Comparison of ENCODE assay signal across 8 mouse cellular contexts in the genomic region with DNA sequence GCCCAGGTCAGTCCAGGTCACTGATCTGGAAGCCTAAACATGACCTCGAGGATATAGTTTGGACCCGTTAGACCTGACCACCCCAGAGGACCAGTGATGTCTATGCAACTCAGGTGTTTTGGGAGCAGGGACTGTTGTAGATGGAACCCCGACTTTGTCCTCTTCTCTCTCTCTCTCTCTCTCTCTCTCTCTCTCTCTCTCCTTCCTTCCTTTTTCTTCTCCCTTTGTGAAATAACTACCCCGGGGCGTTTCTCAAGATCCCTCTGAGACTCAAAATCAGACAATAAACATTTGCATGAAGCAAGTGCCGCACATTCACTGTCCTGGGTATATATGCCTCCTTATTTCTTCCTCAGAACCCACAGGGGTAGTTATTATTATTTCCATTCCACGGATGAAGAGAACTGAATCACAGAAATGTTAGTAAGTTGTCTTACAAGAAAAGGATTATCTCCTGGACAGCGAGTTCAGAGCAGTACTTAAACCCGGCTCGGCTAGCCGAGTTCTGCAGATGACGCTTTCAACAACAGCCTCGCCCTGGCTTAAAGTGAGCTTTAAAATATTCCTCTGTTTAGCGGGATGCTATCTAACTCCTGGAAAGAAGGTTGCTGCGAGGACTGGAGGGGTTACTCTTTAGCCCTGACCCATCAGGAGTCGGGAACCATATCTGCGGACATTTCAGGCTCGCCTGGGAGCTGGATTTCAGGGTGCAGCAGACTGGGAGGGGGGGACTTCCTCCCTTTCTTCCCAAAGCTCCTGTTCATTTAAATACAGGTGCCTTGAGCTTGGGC. TPM values are rescaled to one million over a fixed set of nuclear protein-coding genes. Genes with fewer than 3 reads are reported as not detected.
DNase-seq lines count a peak whose midpoint lies in the region; ATAC-seq and TF ChIP-seq lines count a peak whose summit lies in the region.

No protein-coding gene starts in this region.

- no peak overlapping the region for H3K9ac ChIP-seq in lung, embryonic 16.5 days (ENCODE audit: low read length)
- H3K9ac ChIP-seq in forebrain, embryonic 11.5 days (ENCODE audit: low read length): no peak overlapping the region
- peak overlapping the region; percentile 62; the same call in 1 of the 2 replicates for H3K9ac ChIP-seq in limb, embryonic 13.5 days

- WGBS in lung, embryonic 16.5 days: 6% methylated on average over 18 of the region's 18 CpGs
- WGBS in lung, adult 2 months: 5% methylated on average over 18 of the region's 18 CpGs
- 6% methylated on average over 18 of the region's 18 CpGs for WGBS in forebrain, embryonic 11.5 days
- WGBS in limb, embryonic 13.5 days: 6% methylated on average over 18 of the region's 18 CpGs
- 8% methylated on average over 18 of the region's 18 CpGs for WGBS in small intestine, adult 2 months

- TF ChIP-seq CTCF in lung, adult 2 months (IDR thresholded peaks at IDR 0.05; ENCODE audit: insufficient read depth, low read length): no peak
- TF ChIP-seq CTCF in small intestine, adult 2 months (IDR thresholded peaks at IDR 0.05; ENCODE audit: extremely low read depth, insufficient read length, insufficient replicate concordance, low read depth, low read length): no peak

- peaks cover 24% of the 10 kb centered on the region for H3K4me1 ChIP-seq in lung, embryonic 16.5 days (replicated peaks; ENCODE audit: control insufficient read depth, insufficient read depth, low read length)
- peaks cover 15% of the 10 kb centered on the region for H3K4me1 ChIP-seq in lung, adult 2 months (ENCODE audit: control insufficient read depth, insufficient read depth, low read length)
- H3K4me1 ChIP-seq in forebrain, embryonic 11.5 days (replicated peaks; ENCODE audit: control insufficient read depth, insufficient read depth, low read length): peaks cover 21% of the 10 kb centered on the region
- peaks cover 55% of the 10 kb centered on the region for H3K4me1 ChIP-seq in limb, embryonic 13.5 days
- peaks cover 14% of the 10 kb centered on the region for H3K4me1 ChIP-seq in small intestine, adult 2 months (ENCODE audit: control insufficient read depth, insufficient read depth, insufficient read length, low read length)

- H3K36me3 ChIP-seq in lung, embryonic 16.5 days (ENCODE audit: control insufficient read depth, insufficient read depth, low read length): no peaks in the 10 kb centered on the region
- H3K36me3 ChIP-seq in forebrain, embryonic 11.5 days (ENCODE audit: control insufficient read depth, insufficient read depth, low read length): no peaks in the 10 kb centered on the region
- no peaks in the 10 kb centered on the region for H3K36me3 ChIP-seq in limb, embryonic 13.5 days
- no peaks in the 10 kb centered on the region for H3K36me3 ChIP-seq in small intestine, adult 2 months (ENCODE audit: control insufficient read depth, insufficient read depth, low read length)

- H3K27me3 ChIP-seq in lung, embryonic 16.5 days (ENCODE audit: control insufficient read depth, insufficient read depth, low read depth, low read length): peaks cover 82% of the 10 kb centered on the region
- peaks cover 67% of the 10 kb centered on the region for H3K27me3 ChIP-seq in forebrain, embryonic 11.5 days (ENCODE audit: control insufficient read depth, insufficient read depth, low read length)
- peaks cover 82% of the 10 kb centered on the region for H3K27me3 ChIP-seq in limb, embryonic 13.5 days
- H3K27me3 ChIP-seq in small intestine, adult 2 months (ENCODE audit: control insufficient read depth, insufficient read depth, low read length): peaks cover 66% of the 10 kb centered on the region

- peak overlapping the region; percentile 54 for H3K4me3 ChIP-seq in lung, embryonic 16.5 days (ENCODE audit: low read length)
- no peak overlapping the region for H3K4me3 ChIP-seq in lung, adult 2 months (replicated peaks; ENCODE audit: extremely low read depth, low read depth, low read length)
- H3K4me3 ChIP-seq in forebrain, embryonic 11.5 days (ENCODE audit: low read depth, low read length): peak overlapping the region; percentile 30
- H3K4me3 ChIP-seq in limb, embryonic 13.5 days: peak overlapping the region; percentile 48
- peak overlapping the region; percentile 61 for H3K4me3 ChIP-seq in small intestine, adult 2 months (ENCODE audit: low read depth, low read length)

- ATAC-seq in lung, embryonic 16.5 days (ENCODE audit: low read depth): no peak
- no peak for ATAC-seq in forebrain, embryonic 11.5 days (replicated peaks; ENCODE audit: low FRiP score)
- no peak for ATAC-seq in limb, embryonic 13.5 days (ENCODE audit: low FRiP score, low read depth)

- intact Hi-C loops in left cerebral cortex, postnatal 25 days (cut with DNase I): loop anchor here (5.0 kb wide), 2 partner anchors 39 to 416 kb away; a partner anchor contains a TSS

- no peaks in the 10 kb centered on the region for H3K9me3 ChIP-seq in lung, embryonic 16.5 days (ENCODE audit: control insufficient read depth, low read length)
- no peaks in the 10 kb centered on the region for H3K9me3 ChIP-seq in forebrain, embryonic 11.5 days (ENCODE audit: control insufficient read depth, low read length)
- no peaks in the 10 kb centered on the region for H3K9me3 ChIP-seq in limb, embryonic 13.5 days

- no peak overlapping the region for H3K27ac ChIP-seq in lung, embryonic 16.5 days (ENCODE audit: low read length)
- H3K27ac ChIP-seq in forebrain, embryonic 11.5 days (ENCODE audit: low read depth, low read length): no peak overlapping the region
- H3K27ac ChIP-seq in limb, embryonic 13.5 days: no peak overlapping the region
- no peak overlapping the region for H3K27ac ChIP-seq in small intestine, adult 2 months (ENCODE audit: insufficient read depth, low read depth, low read length)

- no peak for DNase-seq in lung, adult 2 months
- DNase-seq in forebrain, embryonic 11.5 days (ENCODE audit: low spot score): no peak
- DNase-seq in gastrocnemius, adult 18-20 months (ENCODE audit: low spot score): no peak
- no peak for DNase-seq in left cerebral cortex, postnatal 25 days (ENCODE audit: low spot score in 2 of 2)
- no peak for DNase-seq in thymus, postnatal 4 days

- TF ChIP-seq POLR2A in lung, adult 2 months (IDR thresholded peaks at IDR 0.05; ENCODE audit: borderline replicate concordance, extremely low read depth, low read depth, low read length): no peak
- TF ChIP-seq POLR2A in small intestine, adult 2 months (IDR thresholded peaks at IDR 0.05; ENCODE audit: low read depth, low read length): no peak

- H3K4me2 ChIP-seq in lung, embryonic 16.5 days (ENCODE audit: low read depth, low read length): peak overlapping the region; percentile 88
- H3K4me2 ChIP-seq in forebrain, embryonic 11.5 days (ENCODE audit: low read depth, low read length, severe bottlenecking): peak overlapping the region; percentile 50
- peak overlapping the region; percentile 77 for H3K4me2 ChIP-seq in limb, embryonic 13.5 days (replicated peaks)

RNA-seq across cellular contexts. Expression of a gene that starts 1.7 kb away (rescaled TPM):
- 0.69 and 0.82 TPM in 2 replicates for polyA plus RNA-seq in lung, embryonic 16.5 days (2015; fragmentation: Nextera tagmentation; extraction: Ambion mirVana)
- polyA plus RNA-seq in lung, adult 2 months (2012; rRNA removed): 4.8 and 5.0 TPM in 2 replicates
- 0.08 and 0.12 TPM in 2 replicates for polyA plus RNA-seq in forebrain, embryonic 11.5 days (2014; fragmentation: Nextera tagmentation; extraction: Ambion mirVana)
- polyA plus RNA-seq in limb, embryonic 13.5 days (2015; fragmentation: Nextera tagmentation; extraction: Ambion mirVana): 0.28 and 0.37 TPM in 2 replicates
- polyA plus RNA-seq in small intestine, adult 2 months (2012; rRNA removed): 0.56 and 3.0 TPM in 2 replicates
- total RNA-seq in gastrocnemius, adult 18-20 months (2021): not detected
- 100 to 1,000 TPM; 171 to 172 TPM for total RNA-seq in left cerebral cortex, postnatal 25 days (2021)

RNA-seq across cellular contexts. Expression of a gene that starts 28.8 kb away (rescaled TPM):
- polyA plus RNA-seq in lung, embryonic 16.5 days (2015; fragmentation: Nextera tagmentation; extraction: Ambion mirVana): 131 and 135 TPM in 2 replicates
- polyA plus RNA-seq in lung, adult 2 months (2012; rRNA removed): 59.2 and 65.6 TPM in 2 replicates
- 194 and 204 TPM in 2 replicates for polyA plus RNA-seq in forebrain, embryonic 11.5 days (2014; fragmentation: Nextera tagmentation; extraction: Ambion mirVana)
- polyA plus RNA-seq in limb, embryonic 13.5 days (2015; fragmentation: Nextera tagmentation; extraction: Ambion mirVana): 143 and 144 TPM in 2 replicates
- polyA plus RNA-seq in small intestine, adult 2 months (2012; rRNA removed): 46.5 and 96.6 TPM in 2 replicates
- 10 to 100 TPM; 22.1 to 25.2 TPM for total RNA-seq in gastrocnemius, adult 18-20 months (2021)
- 10 to 100 TPM; 80.1 to 81.0 TPM for total RNA-seq in left cerebral cortex, postnatal 25 days (2021)
